Mouse (Mus musculus) heart, postnatal 25 days (tissue): ENCODE data around the gene Actrt3. TPM values are rescaled to one million over a fixed set of nuclear protein-coding genes. Genes with fewer than 3 reads are reported as not detected.

Experiments
- DNase-seq: peaks from one replicate; pipeline ENCODE4 v3.0.0; 2022; ENCODE audit warnings: low spot score
- intact Hi-C: fragments of 180-260 bp; cut with DNase I; formaldehyde crosslinking; loops from one replicate; pipeline ENCODE4 v1.15.1; 2025
- total RNA-seq, 2 experiments: library from RNA; stranded (reverse); gene quantifications; 2 replicates each; pipeline ENCODE4 v1.2.3; 2021

Gene Actrt3
- total RNA-seq = not detected

- intact Hi-C loops = loop anchor here (5.0 to 10.0 kb wide), 3 partner anchors 192 to 535 kb away; partner anchors contain the start of gene Sec62
- DNase-seq = no peak
Measured at GRCm38 (mm10) chr3:30599711-30600545, at the start of gene Actrt3. Gene Actrt3, minus strand, starts transcription at chr3:30599939.

GRCm38 (mm10) chr3:30648466-30648865, 48.7 kb upstream of the Actrt3 start:
- intact Hi-C loops = no loop called here
- DNase-seq = no peak

- intact Hi-C loops = no loop called here
- peak; percentile 10 for DNase-seq
Measured at GRCm38 (mm10) chr3:30647440-30648090, 47.8 kb upstream of the Actrt3 start, which contains the start of gene Lrrc34. Gene Lrrc34, minus strand, starts transcription at chr3:30647869.

GRCm38 (mm10) chr3:30646761-30647160, 47.0 kb upstream of the Actrt3 start:
- intact Hi-C loops = no loop called here
- DNase-seq = no peak

GRCm38 (mm10) chr3:30644207-30644606, 44.5 kb upstream of the Actrt3 start, which contains the start of gene Lrriq4:
Gene Lrriq4, plus strand, starts transcription at chr3:30644507.
- intact Hi-C loops = no loop called here
- no peak for DNase-seq

GRCm38 (mm10) chr3:30635629-30636028, 35.9 kb upstream of the Actrt3 start:
- intact Hi-C loops = no loop called here

GRCm38 (mm10) chr3:30633681-30634080, 33.9 kb upstream of the Actrt3 start:
- DNase-seq = no peak
- intact Hi-C loops = no loop called here

More at GRCm38 (mm10) chr3:30635629-30636028, 35.9 kb upstream of the Actrt3 start:
- no peak for DNase-seq

- DNase-seq = no peak
- intact Hi-C loops = no loop called here
Measured at GRCm38 (mm10) chr3:30620132-30620531, 20.4 kb upstream of the Actrt3 start.

GRCm38 (mm10) chr3:30610930-30611329, 11.2 kb upstream of the Actrt3 start:
- intact Hi-C loops = no loop called here

GRCm38 (mm10) chr3:30608999-30609398, 9.3 kb upstream of the Actrt3 start:
- intact Hi-C loops = no loop called here
- DNase-seq = no peak

More at GRCm38 (mm10) chr3:30610930-30611329, 11.2 kb upstream of the Actrt3 start:
- no peak for DNase-seq

GRCm38 (mm10) chr3:30603256-30603655, 3.5 kb upstream of the Actrt3 start:
- intact Hi-C loops = loop anchor here (5.0 kb wide), 1 partner anchor 189 kb away; the partner anchor contains the start of gene Sec62
- DNase-seq = no peak

- DNase-seq = no peak
- intact Hi-C loops = loop anchor here (5.0 kb wide), 1 partner anchor 190 kb away; the partner anchor contains the start of gene Sec62
Measured at GRCm38 (mm10) chr3:30602740-30603098, 3.0 kb upstream of the Actrt3 start.

GRCm38 (mm10) chr3:30602065-30602739, 2.5 kb upstream of the Actrt3 start, which contains the start of gene Mynn:
Gene Mynn, plus strand, starts transcription at chr3:30602065.
- intact Hi-C loops = loop anchor here (5.0 kb wide), 1 partner anchor 190 kb away; the partner anchor contains the start of gene Sec62
- DNase-seq = peak; percentile 95

- intact Hi-C loops = loop anchor here (5.0 kb wide), 1 partner anchor 191 kb away; the partner anchor contains the start of gene Sec62
- no peak for DNase-seq
Measured at GRCm38 (mm10) chr3:30601610-30602064, 1.9 kb upstream of the Actrt3 start.

GRCm38 (mm10) chr3:30601175-30601574, 1.4 kb upstream of the Actrt3 start:
- DNase-seq = peak; percentile 65
- intact Hi-C loops = loop anchor here (5.0 kb wide), 1 partner anchor 191 kb away; the partner anchor contains the start of gene Sec62

GRCm38 (mm10) chr3:30600717-30601116, 978 bp upstream of the Actrt3 start:
- intact Hi-C loops = loop anchor here (5.0 kb wide), 1 partner anchor 192 kb away; the partner anchor contains the start of gene Sec62
- DNase-seq = no peak

GRCm38 (mm10) chr3:30597271-30597670, 2.5 kb downstream of the Actrt3 start:
- DNase-seq = no peak
- intact Hi-C loops = loop anchor here (10.0 kb wide), 2 partner anchors 458 to 538 kb away; no protein-coding TSS in a partner anchor

GRCm38 (mm10) chr3:30595111-30595832, 4.5 kb downstream of the Actrt3 start:
- intact Hi-C loops = loop anchor here (10.0 kb wide), 2 partner anchors 460 to 540 kb away; no protein-coding TSS in a partner anchor
- peak; percentile 17 for DNase-seq
